Mouse (Mus musculus) spleen, adult 2 months (tissue): ENCODE measurements around the gene Ltbp2. TPM values are rescaled to one million over a fixed set of nuclear protein-coding genes. Genes with fewer than 3 reads are reported as not detected.

Source experiments
- DNase-seq, 2 experiments: peaks; one replicate each; pipeline versions ENCODE4 v3.0.0 to v3.0.0-alpha.2; 2012 to 2021; ENCODE audit warnings: low spot score in 2 of 2, low read depth in 1 of 2
- H3K27ac ChIP-seq: fragments of 200-500 bp; 2 replicates; pipeline ENCODE4 v1.5.1; 2012; ENCODE audit warnings: low read length, inconsistent platforms; ENCODE audit not compliant: insufficient read depth
- H3K27me3 ChIP-seq: fragments of 200-500 bp; 2 replicates; pipeline ENCODE4 v1.6.1; 2012; ENCODE audit warnings: mild to moderate bottlenecking, moderate library complexity, low read length, inconsistent platforms; ENCODE audit not compliant: control insufficient read depth, insufficient read depth
- H3K36me3 ChIP-seq: fragments of 200-500 bp; 2 replicates; pipeline ENCODE4 v1.6.1; 2012; ENCODE audit warnings: mild to moderate bottlenecking, low read length, inconsistent platforms; ENCODE audit not compliant: control insufficient read depth, insufficient read depth
- H3K4me1 ChIP-seq: fragments of 200-500 bp; 2 replicates; pipeline ENCODE4 v1.6.1; 2011; ENCODE audit warnings: inconsistent platforms; ENCODE audit not compliant: control insufficient read depth, insufficient read depth, insufficient read length
- H3K4me3 ChIP-seq: fragments of 200-500 bp; 2 replicates; pipeline ENCODE4 v1.5.1; 2011; ENCODE audit warnings: mild to moderate bottlenecking, inconsistent platforms; ENCODE audit not compliant: insufficient read depth, insufficient read length; ENCODE audit errors: extremely low read depth
- CTCF ChIP-seq: fragments of 200-500 bp; IDR thresholded peaks from 2 replicates; pipeline ENCODE4 v1.5.1; 2011; ENCODE audit warnings: mild to moderate bottlenecking, inconsistent platforms; ENCODE audit not compliant: insufficient read depth, insufficient read length, insufficient replicate concordance; ENCODE audit errors: extremely low read depth
- POLR2A ChIP-seq: fragments of 200-500 bp; IDR thresholded peaks from 2 replicates; pipeline ENCODE4 v1.6.1; 2011; ENCODE audit warnings: low read depth, low read length, inconsistent platforms
- WGBS: fragments of 180-500 bp; shearing (Covaris S2); methylation state at CpG from one replicate; pipeline ENCODE4 v1.1.7; 2018; 5-methylcytosine and 5-hydroxymethylcytosine counted together
- polyA plus RNA-seq: library from polyadenylated mRNA; depleted of rRNA; stranded (reverse); fragments of >200 nt; gene quantifications from 2 replicates; pipeline ENCODE4 v1.2.3, GENCODE M21; 2012

Ltbp2 gene
- polyA plus RNA-seq, 1 experiment: 20.1 TPM

DNA sequence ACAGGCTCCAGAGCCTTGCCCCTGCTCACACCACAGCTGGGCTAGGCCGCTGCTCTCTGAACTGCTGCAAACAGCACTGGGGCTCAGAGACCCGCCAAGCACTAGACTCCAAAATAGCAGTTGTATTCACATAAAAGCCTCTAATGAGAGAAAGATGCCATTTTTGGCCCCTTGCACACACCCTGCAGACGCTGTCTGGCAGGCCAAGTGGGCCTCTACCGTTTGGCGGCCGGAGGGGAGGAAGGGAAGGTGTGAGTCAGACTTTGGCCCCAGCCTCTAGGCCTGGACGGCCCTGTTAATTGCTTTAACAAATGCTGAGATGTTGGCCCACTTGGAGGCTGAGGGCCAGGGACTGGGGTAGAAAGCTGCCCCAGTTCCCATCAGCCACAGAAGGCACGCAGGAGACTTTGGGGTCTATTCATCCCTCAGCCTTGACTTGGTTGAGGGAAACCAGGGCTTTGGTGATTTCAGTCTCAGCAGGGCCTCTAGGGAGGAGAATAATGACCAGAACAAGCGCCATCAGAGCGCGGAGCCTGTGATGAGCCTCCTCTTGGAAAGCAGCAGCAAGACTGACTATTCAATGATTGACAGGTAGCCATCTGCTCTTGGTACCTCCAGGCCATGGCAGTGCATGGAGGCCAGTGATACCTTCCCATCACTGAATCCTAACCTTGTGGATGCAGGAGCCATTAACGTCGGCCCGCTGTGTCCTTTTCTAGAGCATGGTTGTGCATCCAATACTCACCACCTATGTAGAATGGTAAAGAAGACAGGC, 14.0 kb downstream of the Ltbp2 start:
- no peaks in the 10 kb centered on the region for H3K4me1 ChIP-seq
- TF ChIP-seq POLR2A (no peak), CTCF (no peak)
- WGBS: 91% methylated on average over 14 of the region's 14 CpGs
- no peaks in the 10 kb centered on the region for H3K36me3 ChIP-seq
- no peak for DNase-seq
- H3K27me3 ChIP-seq: no peaks in the 10 kb centered on the region
- no peak overlapping the region for H3K4me3 ChIP-seq
- no peak overlapping the region for H3K27ac ChIP-seq

DNA sequence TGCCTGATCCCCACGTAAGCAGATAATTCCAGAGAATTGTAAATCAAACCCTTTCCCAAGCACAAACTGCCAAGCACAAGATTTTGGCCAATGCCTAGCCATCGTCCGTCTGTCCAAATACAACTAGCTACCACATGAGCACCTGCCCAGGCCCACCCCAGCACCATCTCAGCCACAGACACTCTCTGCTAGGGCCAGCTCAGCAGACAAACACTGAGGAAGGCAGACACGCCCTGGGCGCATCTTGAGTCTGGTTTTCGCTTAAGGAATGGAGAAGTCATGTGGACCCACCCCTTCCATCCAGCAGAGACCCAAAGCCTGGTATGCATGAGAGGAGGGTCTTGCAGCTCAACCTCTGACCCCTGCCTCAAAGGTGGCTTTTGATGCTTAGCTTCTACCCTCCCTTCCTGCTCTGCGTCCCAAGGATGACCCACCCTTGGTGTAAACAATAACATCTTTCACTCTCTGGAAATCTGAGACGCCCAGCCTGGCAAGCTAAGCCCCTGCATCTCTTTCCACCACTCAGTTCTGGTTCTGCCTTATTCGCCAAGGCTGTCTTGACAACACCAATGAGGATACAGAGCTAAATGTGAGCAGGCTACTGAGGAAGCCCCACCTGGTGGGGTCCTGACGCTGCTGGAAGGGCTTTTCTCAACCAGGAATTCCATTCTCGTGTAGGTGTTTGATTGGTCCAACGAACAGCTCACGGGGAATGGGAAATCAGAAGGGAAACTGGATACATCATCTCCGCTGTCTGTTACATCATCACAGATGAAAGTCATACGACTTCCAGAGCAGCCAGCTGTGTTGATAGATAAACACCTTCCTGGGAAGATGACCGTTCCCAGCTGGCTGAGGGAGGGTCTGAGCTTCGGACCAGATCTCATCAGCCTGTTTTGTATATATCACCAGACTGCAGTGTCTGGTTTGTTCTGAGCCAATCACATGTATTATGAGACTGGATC, 17.9 kb downstream of the Ltbp2 start:
- no peak for DNase-seq
- no peak for TF ChIP-seq POLR2A
- Histone ChIP-seq H3K27me3 (no peaks in the 10 kb centered on the region), H3K27ac (no peak overlapping the region), H3K4me1 (no peaks in the 10 kb centered on the region), H3K36me3 (no peaks in the 10 kb centered on the region), H3K4me3 (no peak overlapping the region)
- WGBS: 89% methylated on average over 17 of the region's 17 CpGs

DNA sequence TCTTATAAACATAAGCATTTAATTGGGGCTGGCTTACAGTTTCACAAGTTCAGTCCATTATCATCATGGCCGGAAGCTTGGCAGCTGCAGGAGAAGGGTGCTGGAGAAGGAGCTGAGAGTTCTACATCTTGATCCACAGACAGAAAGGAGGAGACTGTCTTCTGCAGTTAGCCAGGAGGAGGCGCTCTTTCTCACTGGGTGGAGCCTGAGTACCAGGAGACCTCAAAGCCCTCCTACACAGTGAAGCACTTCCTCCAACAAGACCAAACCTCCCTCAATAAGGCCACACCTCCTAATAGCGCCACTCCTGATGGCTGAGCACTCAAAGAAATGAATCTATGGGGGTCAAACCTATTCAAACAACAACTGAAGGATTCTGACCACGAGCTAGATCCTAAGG, 18.6 kb downstream of the Ltbp2 start:
- H3K4me1 ChIP-seq: no peaks in the 10 kb centered on the region
- WGBS: 87% methylated on average over 4 of the region's 4 CpGs
- no peak overlapping the region for H3K27ac ChIP-seq
- H3K4me3 ChIP-seq: no peak overlapping the region
- TF ChIP-seq CTCF (no peak), POLR2A (no peak)
- DNase-seq: no peak
- H3K36me3 ChIP-seq: no peaks in the 10 kb centered on the region
- H3K27me3 ChIP-seq: no peaks in the 10 kb centered on the region

DNA sequence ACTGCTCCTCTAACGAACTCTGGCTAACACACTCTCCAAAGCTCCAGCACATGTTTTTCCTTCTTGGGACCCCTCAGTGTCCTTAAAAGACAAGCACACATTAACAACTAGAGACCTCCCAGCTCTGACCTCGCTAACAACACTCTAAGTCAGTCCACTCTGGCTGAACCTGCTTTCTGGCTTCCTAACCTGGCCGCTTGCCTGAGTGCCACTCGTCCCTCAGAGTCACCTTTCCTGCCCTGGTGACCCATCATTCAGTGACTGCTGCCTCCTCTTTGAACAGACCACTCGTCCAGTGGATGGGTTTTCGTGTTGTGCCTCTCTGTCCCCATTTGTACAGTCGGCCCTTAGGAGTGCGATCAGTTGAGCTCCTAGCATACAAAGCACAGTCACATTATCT, 19.8 kb downstream of the Ltbp2 start:
- Histone ChIP-seq H3K4me1 (peaks cover under 1% of the 10 kb centered on the region; the same call in 1 of the 2 replicates), H3K4me3 (no peak overlapping the region), H3K27ac (no peak overlapping the region), H3K27me3 (no peaks in the 10 kb centered on the region), H3K36me3 (no peaks in the 10 kb centered on the region)
- no peak for DNase-seq
- WGBS: 89% methylated on average over 8 of the region's 8 CpGs
- TF ChIP-seq CTCF: no peak
- TF ChIP-seq POLR2A: no peak

DNA sequence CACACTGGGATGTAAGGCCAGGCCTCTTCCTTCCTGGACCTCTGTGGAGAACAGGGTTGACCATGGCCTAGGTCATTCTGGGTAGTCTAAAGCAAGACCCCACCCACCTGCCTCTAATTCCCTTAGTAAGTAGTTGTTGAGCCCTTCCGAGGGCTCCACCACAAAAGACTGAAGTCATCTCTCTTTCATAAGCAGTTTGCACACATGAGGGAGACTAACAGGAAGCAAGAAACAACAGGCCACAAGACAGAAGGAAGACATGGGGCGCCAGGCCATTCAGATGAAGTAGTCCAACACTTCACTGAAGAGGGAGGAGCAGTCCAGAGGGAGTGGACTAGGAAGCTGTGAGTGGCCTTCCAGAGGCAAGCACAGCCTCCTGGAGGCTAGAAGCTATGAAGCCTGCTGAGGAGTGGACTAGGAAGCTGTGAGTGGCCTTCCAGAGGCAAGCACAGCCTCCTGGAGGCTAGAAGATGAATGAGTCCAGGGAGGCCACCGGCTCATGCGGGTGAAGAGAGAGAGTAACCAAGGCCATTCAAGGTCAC, 21.2 kb downstream of the Ltbp2 start:
- Histone ChIP-seq H3K4me3 (no peak overlapping the region), H3K27me3 (no peaks in the 10 kb centered on the region), H3K36me3 (no peaks in the 10 kb centered on the region), H3K27ac (no peak overlapping the region), H3K4me1 (peaks cover 2% of the 10 kb centered on the region; the same call in 1 of the 2 replicates)
- no peak for TF ChIP-seq POLR2A
- no peak for TF ChIP-seq CTCF
- 65% methylated on average over 4 of the region's 4 CpGs for WGBS
- DNase-seq: no peak

DNA sequence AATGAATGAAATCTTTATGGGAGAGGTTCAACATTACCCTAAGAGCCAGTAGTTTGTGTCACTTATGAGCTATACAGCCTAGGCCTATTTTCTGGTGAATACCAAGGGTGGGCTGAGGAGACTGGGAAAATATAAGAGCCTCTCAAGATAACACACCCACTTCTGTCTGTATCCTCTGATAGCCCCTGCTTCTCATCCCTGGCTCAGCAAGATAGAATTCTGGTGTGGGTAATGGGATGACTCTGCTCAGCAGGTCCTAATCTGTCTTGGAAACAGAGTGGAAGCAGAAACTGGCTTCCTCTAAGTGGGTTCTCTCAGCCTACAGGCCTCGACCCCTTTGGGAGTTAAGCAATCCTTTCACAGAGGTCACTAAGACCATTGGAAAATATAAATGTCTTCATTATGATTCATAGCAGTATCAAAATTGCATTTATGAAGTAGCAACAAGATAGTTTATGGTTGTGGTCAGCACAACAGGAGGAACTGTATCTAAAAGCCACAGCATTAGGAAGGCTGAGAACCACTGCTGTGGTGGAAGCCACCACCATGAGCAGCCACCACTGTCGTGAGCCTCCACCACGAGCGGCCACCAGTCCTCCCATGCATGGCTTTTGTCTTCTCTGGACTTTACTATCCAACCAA, 21.8 kb downstream of the Ltbp2 start:
- no peak overlapping the region for H3K4me3 ChIP-seq
- no peak overlapping the region for H3K27ac ChIP-seq
- TF ChIP-seq POLR2A (no peak), CTCF (no peak)
- 61% methylated on average over 4 of the region's 4 CpGs for WGBS
- H3K36me3 ChIP-seq: no peaks in the 10 kb centered on the region
- H3K4me1 ChIP-seq: peaks cover 2% of the 10 kb centered on the region; the same call in 1 of the 2 replicates
- H3K27me3 ChIP-seq: no peaks in the 10 kb centered on the region
- no peak for DNase-seq
